Mouse (Mus musculus): Measurements from ENCODE around the gene Cox10. TPM values are rescaled to one million over a fixed set of nuclear protein-coding genes. Genes with fewer than 3 reads are reported as not detected.

Cox10 gene
- polyA plus RNA-seq, 1 experiment from 2014 or later = 23.9 TPM

- no peak overlapping the region for H3K27ac ChIP-seq
- H3K9ac ChIP-seq = no peak overlapping the region
- H3K9me3 ChIP-seq = no peaks in the 10 kb centered on the region
- ATAC-seq (ENCODE audit: low FRiP score, low read depth) = no peak
- H3K4me2 ChIP-seq (replicated peaks) = no peak overlapping the region
- H3K36me3 ChIP-seq = no peaks in the 10 kb centered on the region
- H3K4me1 ChIP-seq = peaks cover 5% of the 10 kb centered on the region; the same call in 1 of the 2 replicates
- H3K4me3 ChIP-seq = no peak overlapping the region
- H3K27me3 ChIP-seq = peaks cover 7% of the 10 kb centered on the region; the same call in 1 of the 2 replicates
- WGBS = 88% methylated on average over 3 of the region's 3 CpGs
Measured at GRCm38 (mm10) chr11:63943947-63944346, 135.3 kb downstream of the Cox10 start.

GRCm38 (mm10) chr11:63943268-63943890 is 135.9 kb downstream of the Cox10 start:
- Histone ChIP-seq H3K4me1 (peaks cover 5% of the 10 kb centered on the region; the same call in 1 of the 2 replicates), H3K9ac (no peak overlapping the region), H3K36me3 (no peaks in the 10 kb centered on the region), H3K4me3 (no peak overlapping the region), H3K27ac (no peak overlapping the region), H3K27me3 (peaks cover 8% of the 10 kb centered on the region; the same call in 1 of the 2 replicates), H3K4me2 (replicated peaks) (no peak overlapping the region), H3K9me3 (no peaks in the 10 kb centered on the region)
- no peak for ATAC-seq (ENCODE audit: low FRiP score, low read depth)
- 93% methylated on average over 13 of the region's 13 CpGs for WGBS

DNA sequence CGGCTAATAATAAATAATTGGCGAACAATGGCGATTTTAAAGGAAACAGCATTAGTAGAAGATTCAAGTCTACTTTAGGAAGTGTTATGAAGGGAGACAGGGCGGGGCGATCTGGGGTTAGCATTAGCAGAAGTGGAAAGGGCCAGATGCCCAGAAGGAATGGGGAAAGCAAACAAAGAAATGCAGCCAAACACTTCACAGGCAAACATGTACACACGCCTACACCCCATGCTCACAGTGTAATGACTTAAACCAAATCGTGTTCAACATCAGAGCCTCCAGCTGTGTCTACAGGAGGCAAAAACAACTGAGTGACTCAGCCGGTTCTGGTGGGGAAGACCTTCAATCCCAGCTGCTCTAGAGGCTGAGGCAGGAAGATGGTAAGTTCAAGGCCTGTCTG is 137.1 kb downstream of the Cox10 start:
- ATAC-seq (ENCODE audit: low FRiP score, low read depth) = no peak
- Histone ChIP-seq H3K4me1 (peaks cover under 1% of the 10 kb centered on the region; the same call in 1 of the 2 replicates), H3K9me3 (no peaks in the 10 kb centered on the region), H3K36me3 (no peaks in the 10 kb centered on the region), H3K27me3 (peaks cover 13% of the 10 kb centered on the region; the same call in 1 of the 2 replicates), H3K9ac (no peak overlapping the region), H3K27ac (no peak overlapping the region), H3K4me3 (no peak overlapping the region), H3K4me2 (replicated peaks) (no peak overlapping the region)
- WGBS = 81% methylated on average over 8 of the region's 8 CpGs

DNA sequence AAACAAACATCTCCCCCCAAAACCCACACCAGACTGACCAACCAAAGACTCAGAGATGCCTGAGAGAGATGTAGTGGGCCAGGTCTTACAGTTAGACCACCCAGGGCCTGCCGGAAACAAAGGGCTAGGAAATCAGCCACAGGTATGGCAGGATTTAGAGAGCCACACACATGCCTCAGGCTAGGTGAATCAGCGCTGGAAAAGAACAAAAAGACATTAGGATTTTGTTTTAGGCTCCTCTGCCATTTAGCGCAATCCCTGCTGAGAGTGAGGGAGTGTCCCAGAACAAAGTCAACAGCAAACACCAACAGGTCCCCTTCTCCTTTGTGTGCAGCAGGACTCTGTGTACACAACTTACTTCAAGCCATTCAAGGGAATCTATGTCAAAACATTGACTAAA is 142.6 kb downstream of the Cox10 start:
- no peaks in the 10 kb centered on the region for H3K9me3 ChIP-seq
- 55% methylated on average over 3 of the region's 3 CpGs for WGBS
- no peak overlapping the region for H3K9ac ChIP-seq
- H3K4me1 ChIP-seq = no peaks in the 10 kb centered on the region
- no peaks in the 10 kb centered on the region for H3K36me3 ChIP-seq
- ATAC-seq (ENCODE audit: low FRiP score, low read depth) = no peak
- H3K4me2 ChIP-seq (replicated peaks) = no peak overlapping the region
- peaks cover 45% of the 10 kb centered on the region for H3K27me3 ChIP-seq
- no peak overlapping the region for H3K4me3 ChIP-seq
- no peak overlapping the region for H3K27ac ChIP-seq

GRCm38 (mm10) chr11:63926901-63927300 is 152.4 kb downstream of the Cox10 start:
- Histone ChIP-seq H3K27ac (no peak overlapping the region), H3K4me2 (replicated peaks) (no peak overlapping the region), H3K4me3 (no peak overlapping the region), H3K27me3 (peaks cover 61% of the 10 kb centered on the region), H3K9ac (no peak overlapping the region), H3K36me3 (no peaks in the 10 kb centered on the region), H3K9me3 (no peaks in the 10 kb centered on the region), H3K4me1 (peaks cover 34% of the 10 kb centered on the region)
- ATAC-seq (ENCODE audit: low FRiP score, low read depth) = no peak
- WGBS = 89% methylated on average over 6 of the region's 6 CpGs

- Histone ChIP-seq H3K9ac (peak overlapping the region; percentile 43; the same call in 1 of the 2 replicates), H3K4me1 (peaks cover 40% of the 10 kb centered on the region), H3K4me2 (replicated peaks) (peak overlapping the region; percentile 87), H3K27ac (no peak overlapping the region), H3K9me3 (no peaks in the 10 kb centered on the region), H3K4me3 (peak overlapping the region; percentile 44), H3K27me3 (peaks cover 56% of the 10 kb centered on the region), H3K36me3 (no peaks in the 10 kb centered on the region)
- no peak for ATAC-seq (ENCODE audit: low FRiP score, low read depth)
- WGBS = under 1% methylated on average over 31 of the region's 31 CpGs
Measured at GRCm38 (mm10) chr11:63925161-63925582, 154.1 kb downstream of the Cox10 start.

DNA sequence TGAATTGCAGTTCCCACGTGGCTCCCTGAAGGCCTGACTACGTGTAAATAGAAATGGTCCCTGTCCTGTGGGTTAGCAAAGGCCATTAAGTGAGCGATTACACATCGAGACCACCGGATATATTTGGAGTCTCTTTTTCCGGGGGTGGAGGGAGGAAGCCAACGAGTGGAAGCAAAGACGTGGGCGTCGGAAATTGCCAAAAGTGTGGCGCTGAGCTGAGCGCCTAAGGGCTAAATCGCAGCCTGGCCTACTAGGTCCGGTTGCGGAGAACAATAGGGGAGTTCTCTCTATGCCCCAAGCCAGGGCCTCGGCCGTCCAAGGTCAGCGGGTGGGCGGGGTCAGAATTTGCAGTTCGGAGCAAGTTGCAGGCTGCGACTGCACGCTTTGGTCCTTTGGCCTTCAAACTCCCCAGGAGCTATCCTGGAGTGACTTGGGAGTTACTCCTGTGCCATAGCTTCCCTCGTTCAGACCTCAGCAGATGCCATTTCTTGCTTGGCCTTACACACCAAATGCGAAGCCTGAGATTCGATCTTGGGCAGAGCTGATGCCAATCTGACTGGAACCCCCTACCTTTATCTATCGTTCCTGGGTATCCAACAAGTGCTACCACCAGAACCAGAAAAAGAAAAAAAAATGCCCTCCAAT is 154.9 kb downstream of the Cox10 start:
- peak overlapping the region; percentile 80 for H3K4me3 ChIP-seq
- no peaks in the 10 kb centered on the region for H3K9me3 ChIP-seq
- H3K27ac ChIP-seq = no peak overlapping the region
- ATAC-seq (ENCODE audit: low FRiP score, low read depth) = no peak
- H3K4me1 ChIP-seq = peaks cover 47% of the 10 kb centered on the region
- H3K4me2 ChIP-seq (replicated peaks) = peak overlapping the region; percentile 87
- 7% methylated on average over 26 of the region's 26 CpGs for WGBS
- H3K27me3 ChIP-seq = peaks cover 48% of the 10 kb centered on the region
- H3K9ac ChIP-seq = no peak overlapping the region
- H3K36me3 ChIP-seq = no peaks in the 10 kb centered on the region

GRCm38 (mm10) chr11:63923386-63923785 is 155.9 kb downstream of the Cox10 start:
- no peaks in the 10 kb centered on the region for H3K36me3 ChIP-seq
- H3K27ac ChIP-seq = no peak overlapping the region
- peak overlapping the region; percentile 80 for H3K4me3 ChIP-seq
- H3K9me3 ChIP-seq = no peaks in the 10 kb centered on the region
- peak overlapping the region; percentile 62 for H3K9ac ChIP-seq
- under 1% methylated on average over 29 of the region's 29 CpGs for WGBS
- peak overlapping the region; percentile 87 for H3K4me2 ChIP-seq (replicated peaks)
- no peak for ATAC-seq (ENCODE audit: low FRiP score, low read depth)
- peaks cover 57% of the 10 kb centered on the region for H3K4me1 ChIP-seq
- H3K27me3 ChIP-seq = peaks cover 49% of the 10 kb centered on the region

GRCm38 (mm10) chr11:63922091-63922621 is 157.1 kb downstream of the Cox10 start, which contains the start of gene Hs3st3b1:
TSS of gene Hs3st3b1 (minus strand) at chr11:63922290.
- H3K4me1 ChIP-seq = peaks cover 67% of the 10 kb centered on the region

GRCm38 (mm10) chr11:63921044-63921951 is 158.0 kb downstream of the Cox10 start:
- H3K9ac ChIP-seq = peak overlapping the region; percentile 90
- peak overlapping the region; percentile 80 for H3K4me3 ChIP-seq
- H3K27ac ChIP-seq = peak overlapping the region; percentile 84
- peak overlapping the region; percentile 87 for H3K4me2 ChIP-seq (replicated peaks)
- WGBS = under 1% methylated on average over 80 of the region's 80 CpGs
- no peak for ATAC-seq (ENCODE audit: low FRiP score, low read depth)
- H3K4me1 ChIP-seq = peaks cover 72% of the 10 kb centered on the region
- peaks cover 60% of the 10 kb centered on the region for H3K27me3 ChIP-seq
- H3K36me3 ChIP-seq = no peaks in the 10 kb centered on the region
- H3K9me3 ChIP-seq = no peaks in the 10 kb centered on the region

More at GRCm38 (mm10) chr11:63922091-63922621, 157.1 kb downstream of the Cox10 start, which contains the start of gene Hs3st3b1:
- ATAC-seq (ENCODE audit: low FRiP score, low read depth) = peak; percentile 94
- Histone ChIP-seq H3K4me2 (replicated peaks) (peak within 1 kb of the TSS; percentile 87), H3K36me3 (no peaks in the 10 kb centered on the region), H3K27me3 (peaks cover 62% of the 10 kb centered on the region), H3K9ac (peak within 1 kb of the TSS; percentile 90), H3K9me3 (no peaks in the 10 kb centered on the region), H3K4me3 (peak within 1 kb of the TSS; percentile 80), H3K27ac (peak within 1 kb of the TSS; percentile 84)
- WGBS = under 1% methylated on average over 43 of the region's 43 CpGs

GRCm38 (mm10) chr11:63920531-63920930 is 158.7 kb downstream of the Cox10 start:
- Histone ChIP-seq H3K9me3 (no peaks in the 10 kb centered on the region), H3K4me2 (replicated peaks) (peak overlapping the region; percentile 87), H3K4me3 (peak overlapping the region; percentile 80), H3K27me3 (peaks cover 56% of the 10 kb centered on the region), H3K27ac (peak overlapping the region; percentile 84; the same call in 1 of the 2 replicates), H3K9ac (peak overlapping the region; percentile 90), H3K36me3 (no peaks in the 10 kb centered on the region), H3K4me1 (peaks cover 74% of the 10 kb centered on the region)
- peak; percentile 48 for ATAC-seq (ENCODE audit: low FRiP score, low read depth)
- WGBS = under 1% methylated on average over 33 of the region's 33 CpGs

Data from limb, embryonic 13.5 days (tissue).